Comparison of ENCODE assay signal across 28 mouse cellular contexts in the genomic region with DNA sequence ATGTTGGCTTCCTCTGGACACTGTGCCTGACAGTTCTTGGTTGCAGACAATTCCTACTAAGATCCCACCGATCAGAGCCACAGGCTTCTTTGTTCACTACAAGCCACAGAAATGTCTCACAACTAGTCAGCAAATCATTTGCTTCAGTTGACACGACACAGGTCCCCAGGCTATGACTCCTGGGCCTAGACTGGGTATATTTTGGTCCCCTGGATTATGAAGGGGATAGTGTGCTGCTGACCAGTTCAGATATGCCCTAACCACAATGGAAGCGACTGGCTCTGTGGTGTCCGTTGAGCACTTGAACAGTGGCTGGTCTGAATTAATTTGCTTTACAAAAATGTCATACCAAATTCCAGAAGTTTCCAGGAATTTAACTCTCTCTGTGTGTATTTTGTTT. TPM values are rescaled to one million over a fixed set of nuclear protein-coding genes. Genes with fewer than 3 reads are reported as not detected.
DNase-seq lines count a peak whose midpoint lies in the region; ATAC-seq and TF ChIP-seq lines count a peak whose summit lies in the region.
"Had no signal": no experiment of that assay in that cellular context is flagged by ENCODE, and none has a peak within 500 bp of the region (broad histone marks: within the 10 kb centered on the region; RNA-seq: fewer than 3 reads in every experiment).

No protein-coding gene starts in this region.

- TF ChIP-seq EP300 in heart, postnatal 0 days (IDR thresholded peaks at IDR 0.05; ENCODE audit: low read depth): no peak

- no peaks in the 10 kb centered on the region; the same call in 1 of the 2 replicates for H3K36me3 ChIP-seq in heart, embryonic 10.5 days
- H3K36me3 ChIP-seq in heart, postnatal 0 days (replicated peaks; ENCODE audit: control insufficient read depth, insufficient read depth, low read length): no peaks in the 10 kb centered on the region
- H3K36me3 ChIP-seq: embryonic facial prominence, embryonic 12.5 days; embryonic facial prominence, embryonic 15.5 days; G1E; heart, embryonic 12.5 days had no signal

- H3K4me2 ChIP-seq in heart, postnatal 0 days (ENCODE audit: low read depth, low read length): no peak overlapping the region
- H3K4me2 ChIP-seq: embryonic facial prominence, embryonic 12.5 days; embryonic facial prominence, embryonic 15.5 days; hindbrain, embryonic 14.5 days had no signal

- intact Hi-C loops in heart, postnatal 14 days (cut with DNase I): no loop called here

- DNase-seq in heart, embryonic 10.5 days (ENCODE audit: low spot score): no peak
- no peak for DNase-seq in heart, adult 18-20 months
- DNase-seq in heart, postnatal 0 days (ENCODE audit: low spot score): no peak
- DNase-seq in heart, postnatal 14 days: no peak
- DNase-seq in 3134 (ENCODE audit: extremely low read depth, insufficient read length, low spot score): peak; percentile 35
- DNase-seq: adrenal gland, adult 8-10 months; adrenal gland, postnatal 25 days; B cell, adult 2 months; cerebellum, adult 18-20 months; cerebellum, adult 9-10 months; cerebellum, postnatal 14 days; forebrain, postnatal 0 days; gastrocnemius, adult 2 months; gastrocnemius, postnatal 14 days; heart, postnatal 10 days; heart, postnatal 4 days; kidney, adult 18-20 months had no signal

- H3K27me3 ChIP-seq in heart, embryonic 10.5 days (ENCODE audit: insufficient read depth, poor library complexity, severe bottlenecking): no peaks in the 10 kb centered on the region
- no peaks in the 10 kb centered on the region for H3K27me3 ChIP-seq in heart, postnatal 0 days (ENCODE audit: control insufficient read depth, insufficient read depth, low read length)
- H3K27me3 ChIP-seq: CH12.LX; embryonic facial prominence, embryonic 12.5 days; embryonic facial prominence, embryonic 15.5 days; heart, embryonic 12.5 days had no signal

- ATAC-seq in heart, postnatal 0 days (ENCODE audit: insufficient read depth, low read depth): no peak
- ATAC-seq in activated CD4-positive, CD25-positive, alpha-beta regulatory T cell, adult 4 months: no peak
- ATAC-seq: forebrain, embryonic 14.5 days; forebrain, postnatal 0 days; hindbrain, postnatal 0 days; inflammation-experienced regulatory T-cells, adult 6 months; intestine, embryonic 16.5 days had no signal

- H3K27ac ChIP-seq in heart, embryonic 10.5 days: peak overlapping the region; percentile 42; the same call in 1 of the 2 replicates
- H3K27ac ChIP-seq in heart, postnatal 0 days (ENCODE audit: low read depth): peak overlapping the region; percentile 98
- H3K27ac ChIP-seq: embryonic facial prominence, embryonic 12.5 days; embryonic facial prominence, embryonic 15.5 days; gastrocnemius, adult 2 months; hindbrain, embryonic 14.5 days; hindbrain, postnatal 0 days had no signal

- no peaks in the 10 kb centered on the region for H3K9me3 ChIP-seq in heart, embryonic 10.5 days
- no peaks in the 10 kb centered on the region for H3K9me3 ChIP-seq in heart, postnatal 0 days (replicated peaks; ENCODE audit: control insufficient read depth, low read length)
- H3K9me3 ChIP-seq: embryonic facial prominence, embryonic 12.5 days; embryonic facial prominence, embryonic 15.5 days had no signal

- H3K4me1 ChIP-seq in heart, embryonic 10.5 days: peaks cover 34% of the 10 kb centered on the region
- H3K4me1 ChIP-seq in heart, postnatal 0 days (ENCODE audit: control insufficient read depth, insufficient read depth): peaks cover 18% of the 10 kb centered on the region
- H3K4me1 ChIP-seq: embryonic facial prominence, embryonic 15.5 days had no signal

- H3K4me3 ChIP-seq in heart, embryonic 10.5 days: no peak overlapping the region
- no peak overlapping the region for H3K4me3 ChIP-seq in heart, postnatal 0 days (ENCODE audit: low read depth, low read length)
- H3K4me3 ChIP-seq: embryonic facial prominence, embryonic 12.5 days; embryonic facial prominence, embryonic 15.5 days; gastrocnemius, adult 2 months; heart, embryonic 12.5 days had no signal

- no peak overlapping the region for H3K9ac ChIP-seq in heart, postnatal 0 days (replicated peaks; ENCODE audit: low read depth, low read length)
- H3K9ac ChIP-seq: embryonic facial prominence, embryonic 12.5 days; embryonic facial prominence, embryonic 15.5 days; forebrain, postnatal 0 days; heart, embryonic 12.5 days; hindbrain, embryonic 14.5 days had no signal

- no peak for TF ChIP-seq CTCF in heart, postnatal 0 days (IDR thresholded peaks at IDR 0.05; ENCODE audit: low read depth)

- WGBS in heart, embryonic 10.5 days: 60% methylated on average over 4 of the region's 4 CpGs
- WGBS in heart, postnatal 0 days: 65% methylated on average over 4 of the region's 4 CpGs

RNA-seq across cellular contexts. Expression of a gene that starts 25.7 kb away (rescaled TPM):
- 2,877 and 3,185 TPM in 2 replicates for polyA plus RNA-seq in heart, embryonic 10.5 days (2016; fragmentation: Nextera tagmentation; extraction: Ambion mirVana)
- 1,000 to 10,000 TPM in 1 of 2 experiments, 100 to 1,000 TPM in 1; 994 to 1,266 TPM for total RNA-seq in heart, adult 18-20 months (2021)
- 7,011 and 7,051 TPM in 2 replicates for total RNA-seq in heart, postnatal 0 days (2014; rRNA removed; ENCODE audit: low replicate concordance)
- polyA plus RNA-seq in heart, postnatal 0 days (2015; fragmentation: Nextera tagmentation; extraction: Ambion mirVana): 2,146 and 2,221 TPM in 2 replicates
- 1,000 to 10,000 TPM; 1,986 to 2,287 TPM for total RNA-seq in heart, postnatal 14 days (2021)
- polyA plus RNA-seq in activated CD4-positive, CD25-positive, alpha-beta regulatory T cell, adult 4 months (2017; shearing (Covaris generic)): over 10,000 TPM; 10,605 to 11,851 TPM
